ENCODE assay signal across 15 mouse cellular contexts in genomic region chr6:31097254-31097653, GRCm38 (mm10).
DNase-seq lines count a peak whose midpoint lies in the region; ATAC-seq and TF ChIP-seq lines count a peak whose summit lies in the region.
"Had no signal": no experiment of that assay in that cellular context is flagged by ENCODE, and none has a peak within 500 bp of the region (broad histone marks: within the 10 kb centered on the region; RNA-seq: fewer than 3 reads in every experiment).

No protein-coding gene starts in this region.

- no peaks in the 10 kb centered on the region for H3K9me3 ChIP-seq in heart, embryonic 16.5 days (replicated peaks; ENCODE audit: control insufficient read depth, low read length)
- H3K9me3 ChIP-seq in megakaryocyte, embryonic 14.5 days: no peaks in the 10 kb centered on the region
- H3K9me3 ChIP-seq in forebrain, embryonic 16.5 days (ENCODE audit: control insufficient read depth, low read length): no peaks in the 10 kb centered on the region

- WGBS in heart, embryonic 16.5 days: 62% methylated on average over 9 of the region's 9 CpGs
- 75% methylated on average over 9 of the region's 9 CpGs for WGBS in forebrain, embryonic 16.5 days

- peaks cover 36% of the 10 kb centered on the region for H3K4me1 ChIP-seq in heart, embryonic 16.5 days (ENCODE audit: control insufficient read depth, insufficient read depth, low read length)
- H3K4me1 ChIP-seq in megakaryocyte, embryonic 14.5 days: peaks cover 94% of the 10 kb centered on the region
- peaks cover 43% of the 10 kb centered on the region for H3K4me1 ChIP-seq in forebrain, embryonic 16.5 days (replicated peaks; ENCODE audit: control insufficient read depth, insufficient read depth, low read length)

- peak; percentile 23 for DNase-seq in gastrocnemius, adult 2 months
- no peak for DNase-seq in gastrocnemius, postnatal 4 days (ENCODE audit: low spot score in 2 of 2)
- no peak for DNase-seq in heart, adult 18-20 months
- DNase-seq: cerebellum, postnatal 10 days; gastrocnemius, postnatal 10 days; kidney, adult 9 months; liver; lung, embryonic 14.5 days; lung, postnatal 4 days; right cerebral cortex, postnatal 14 days had no signal

- H3K27me3 ChIP-seq in heart, embryonic 16.5 days (ENCODE audit: control insufficient read depth, insufficient read depth, low read length): no peaks in the 10 kb centered on the region
- no peaks in the 10 kb centered on the region for H3K27me3 ChIP-seq in megakaryocyte, embryonic 14.5 days (replicated peaks)
- no peaks in the 10 kb centered on the region for H3K27me3 ChIP-seq in forebrain, embryonic 16.5 days (replicated peaks; ENCODE audit: control insufficient read depth, insufficient read depth, low read length)

- intact Hi-C loops in gastrocnemius, adult 2 months (cut with DNase I): loop anchor here (2.0 kb wide), 1 partner anchor 16 kb away; no protein-coding TSS in a partner anchor

- H3K9ac ChIP-seq in heart, embryonic 16.5 days (ENCODE audit: low read length): no peak overlapping the region
- H3K9ac ChIP-seq in forebrain, embryonic 16.5 days (replicated peaks; ENCODE audit: low read depth, low read length): no peak overlapping the region
- H3K9ac ChIP-seq: lung, embryonic 14.5 days had no signal

- no peak overlapping the region for H3K4me2 ChIP-seq in heart, embryonic 16.5 days (ENCODE audit: low read depth, low read length)
- no peak overlapping the region for H3K4me2 ChIP-seq in forebrain, embryonic 16.5 days (ENCODE audit: low read length)
- H3K4me2 ChIP-seq: lung, embryonic 14.5 days had no signal

- H3K27ac ChIP-seq in gastrocnemius, adult 2 months: peak overlapping the region; percentile 89
- peak overlapping the region; percentile 86; the same call in 1 of the 2 replicates for H3K27ac ChIP-seq in heart, embryonic 16.5 days (ENCODE audit: low read length)
- peak overlapping the region; percentile 84 for H3K27ac ChIP-seq in forebrain, embryonic 16.5 days (ENCODE audit: low read length)

- H3K4me3 ChIP-seq in gastrocnemius, adult 2 months: no peak overlapping the region
- H3K4me3 ChIP-seq in heart, embryonic 16.5 days (ENCODE audit: low read length): no peak overlapping the region
- peak overlapping the region; percentile 23 for H3K4me3 ChIP-seq in megakaryocyte, embryonic 14.5 days (replicated peaks)
- no peak overlapping the region for H3K4me3 ChIP-seq in forebrain, embryonic 16.5 days (replicated peaks; ENCODE audit: low read length)

- no peak for TF ChIP-seq CTCF in gastrocnemius, adult 2 months (IDR thresholded peaks at IDR 0.05)

- ATAC-seq in heart, embryonic 16.5 days (replicated peaks; ENCODE audit: extremely low read depth, insufficient read depth, low FRiP score): no peak
- no peak for ATAC-seq in megakaryocyte, adult 5-6 weeks (ENCODE audit: poor library complexity, severe bottlenecking)
- no peak for ATAC-seq in forebrain, embryonic 16.5 days
- ATAC-seq in erythroblast, adult 5-6 weeks (replicated peaks; ENCODE audit: low FRiP score, poor library complexity, severe bottlenecking): no peak

- H3K36me3 ChIP-seq in heart, embryonic 16.5 days (ENCODE audit: control insufficient read depth, insufficient read depth): no peaks in the 10 kb centered on the region
- H3K36me3 ChIP-seq in megakaryocyte, embryonic 14.5 days (replicated peaks; ENCODE audit: low read length): peaks cover 94% of the 10 kb centered on the region
- no peaks in the 10 kb centered on the region for H3K36me3 ChIP-seq in forebrain, embryonic 16.5 days (ENCODE audit: control insufficient read depth, insufficient read depth)
